Mouse (Mus musculus): ENCODE data around the gene Slc2a13.

The Slc2a13 gene

DNA sequence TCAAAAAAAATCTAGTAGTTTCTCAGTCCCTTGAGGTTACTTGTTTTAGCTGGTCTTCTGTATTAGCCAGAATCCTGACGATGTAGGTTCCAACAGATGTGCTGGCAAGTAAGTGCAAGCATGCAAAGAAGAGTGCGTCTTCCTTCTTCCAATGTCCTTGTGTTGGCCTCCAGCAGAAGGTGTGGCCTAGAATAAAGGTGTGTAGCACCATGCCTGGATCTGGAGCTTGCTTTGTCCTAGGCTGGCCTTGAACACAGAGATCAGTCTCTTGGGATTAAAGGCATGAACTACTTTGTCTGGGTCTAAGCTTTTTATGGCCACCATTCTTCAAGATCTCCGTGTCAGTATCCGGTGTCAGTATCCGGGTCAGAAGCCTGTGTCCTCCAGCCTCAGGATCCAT, 293.5 kb downstream of the Slc2a13 start:
- DNase-seq (ENCODE audit: extremely low spot score, low spot score): no peak

GRCm38 (mm10) chr15:91275961-91276360, 297.1 kb downstream of the Slc2a13 start:
- no peak for DNase-seq (ENCODE audit: extremely low spot score, low spot score)

DNA sequence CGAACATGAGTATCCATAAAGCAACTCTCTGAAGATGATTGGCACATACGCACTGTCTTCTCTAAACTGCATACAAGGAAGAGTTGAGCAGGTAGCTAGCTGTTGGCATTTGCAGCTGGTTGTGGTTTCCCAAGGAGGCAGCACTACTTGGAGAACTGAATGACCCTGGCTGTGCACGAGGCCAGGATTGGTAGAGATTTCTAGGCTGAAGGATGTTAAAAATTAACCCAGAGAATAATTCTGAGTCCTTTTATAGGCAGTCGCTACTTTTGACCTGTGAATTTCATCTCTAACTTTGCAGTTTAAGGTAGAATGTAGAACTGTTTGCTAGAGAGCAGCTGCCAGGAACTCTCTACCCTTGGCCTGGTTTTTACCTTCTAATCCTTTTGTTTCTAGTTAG, 304.5 kb downstream of the Slc2a13 start:
- DNase-seq (ENCODE audit: extremely low spot score, low spot score): no peak

DNA sequence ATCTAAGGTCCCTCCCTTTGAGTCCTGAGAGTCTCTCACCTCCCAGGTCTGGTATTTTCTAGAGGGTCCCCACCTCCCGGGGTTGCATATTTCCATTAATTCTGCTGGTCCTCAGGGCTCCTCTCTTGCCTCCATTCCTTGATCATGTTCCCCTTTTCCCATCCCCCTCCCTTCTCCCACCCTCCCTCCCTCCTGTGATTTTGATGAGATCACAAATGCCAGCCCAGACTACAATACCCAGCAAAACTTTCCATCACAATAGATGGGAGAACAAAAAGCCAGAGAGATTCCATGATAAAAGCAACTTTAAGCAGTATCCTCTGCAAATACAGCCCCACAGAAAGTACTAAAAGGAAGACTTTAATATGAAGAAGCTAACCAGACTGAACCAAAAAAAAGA, 309.1 kb downstream of the Slc2a13 start:
- no peak for DNase-seq (ENCODE audit: extremely low spot score, low spot score)

- no peak for DNase-seq (ENCODE audit: extremely low spot score, low spot score)
These were observed 312.5 kb downstream of the Slc2a13 start for GRCm38 (mm10) chr15:91260578-91260977.

GRCm38 (mm10) chr15:91257140-91257539, 315.9 kb downstream of the Slc2a13 start:
- no peak for DNase-seq (ENCODE audit: extremely low spot score, low spot score)

DNA sequence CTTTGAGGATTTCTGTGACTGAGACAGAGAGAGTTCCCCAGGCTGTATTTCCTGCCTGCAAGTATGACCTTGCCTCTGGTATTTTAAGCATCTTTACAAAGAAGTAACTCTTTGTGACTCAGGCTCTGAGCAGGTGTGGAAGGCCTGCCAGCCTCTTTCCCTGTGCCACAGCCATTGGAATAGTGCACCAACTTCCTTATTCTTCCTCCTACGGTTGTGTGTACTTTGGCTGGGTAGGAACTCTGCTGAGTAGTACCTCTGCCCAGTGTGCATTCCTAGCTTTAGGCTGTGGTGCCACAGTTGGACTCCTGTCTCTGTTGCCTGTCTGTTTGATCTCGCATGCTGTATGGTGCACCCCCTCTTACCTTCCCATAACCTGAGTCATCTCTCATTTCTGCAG, 317.8 kb downstream of the Slc2a13 start:
- DNase-seq (ENCODE audit: extremely low spot score, low spot score): no peak

- no peak for DNase-seq (ENCODE audit: extremely low spot score, low spot score)
These were observed 320.1 kb downstream of the Slc2a13 start for GRCm38 (mm10) chr15:91252956-91253355.

- DNase-seq (ENCODE audit: extremely low spot score, low spot score): no peak
These were observed 321.3 kb downstream of the Slc2a13 start for GRCm38 (mm10) chr15:91251544-91252408.

DNA sequence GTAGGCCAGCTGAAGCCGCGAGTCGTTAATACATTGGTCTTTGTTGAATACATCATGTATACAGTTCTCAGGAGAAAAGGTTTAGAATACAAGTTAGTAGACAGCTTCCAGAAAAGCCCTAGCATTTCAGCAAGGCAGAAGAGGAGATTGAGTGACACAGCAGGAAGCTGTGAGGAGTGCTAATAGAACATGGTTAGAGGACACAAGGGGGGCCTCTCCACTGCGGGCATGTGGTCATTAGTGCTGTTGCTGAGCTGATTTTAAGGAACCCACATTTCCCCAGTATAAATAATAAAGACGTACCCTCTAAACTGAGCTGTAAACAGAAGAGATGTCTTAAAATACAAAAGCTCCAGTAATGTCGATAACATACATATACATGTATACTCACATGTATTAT, 322.2 kb downstream of the Slc2a13 start:
- DNase-seq (ENCODE audit: extremely low spot score, low spot score): no peak

GRCm38 (mm10) chr15:91240683-91241335, 332.3 kb downstream of the Slc2a13 start:
- no peak for DNase-seq (ENCODE audit: extremely low spot score, low spot score)

GRCm38 (mm10) chr15:91237294-91237693, 335.8 kb downstream of the Slc2a13 start:
- no peak for DNase-seq (ENCODE audit: extremely low spot score, low spot score)

All from neural tube, embryonic 10.5 days (tissue).